Mouse (Mus musculus) cerebellum, adult 2 months (tissue): ENCODE results near the gene Eno1.

Source experiments
- CTCF ChIP-seq: fragments of 200-500 bp; IDR thresholded peaks from 2 replicates; pipeline ENCODE4 v1.5.1; 2011; ENCODE audit warnings: low read depth, mild to moderate bottlenecking, control low read depth, low read length, moderate library complexity, borderline replicate concordance; ENCODE audit not compliant: insufficient read depth
- POLR2A ChIP-seq: fragments of 200-500 bp; IDR thresholded peaks from 2 replicates; pipeline ENCODE4 v1.6.1; 2011; ENCODE audit warnings: low read length, control low read depth, borderline replicate concordance; ENCODE audit not compliant: insufficient read depth

DNA sequence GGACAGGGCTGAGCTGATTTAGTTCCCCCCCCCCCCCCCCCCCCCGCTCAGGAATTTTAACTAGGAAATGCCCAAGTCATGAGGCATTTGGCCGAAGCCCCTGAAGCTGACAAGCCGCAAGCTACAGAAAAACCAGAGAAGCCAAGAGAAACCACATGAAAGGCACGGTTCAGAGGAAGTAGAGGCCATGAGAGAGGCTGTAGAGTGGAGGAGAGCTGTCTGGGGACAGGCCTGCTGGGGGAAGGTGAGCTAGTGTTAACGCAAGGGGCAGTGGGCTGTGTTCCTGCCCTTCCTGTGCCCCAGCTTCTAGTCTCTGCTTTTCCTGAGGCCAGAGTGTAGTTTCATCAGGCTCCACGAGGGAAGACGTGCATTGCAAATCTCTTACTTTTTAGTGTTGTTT lies 33.2 kb downstream of the Eno1 start:
- TF ChIP-seq CTCF (no peak), POLR2A (no peak)
